Mouse (Mus musculus) lung, adult 2 months (tissue): Measurements from ENCODE around the gene 5730596B20Rik.

Experiments
- CTCF ChIP-seq: fragments of 200-500 bp; IDR thresholded peaks from 2 replicates; pipeline ENCODE4 v1.5.1; 2011; ENCODE audit warnings: mild to moderate bottlenecking, low read length, control low read depth; ENCODE audit not compliant: insufficient read depth
- POLR2A ChIP-seq: fragments of 200-500 bp; IDR thresholded peaks from 2 replicates; pipeline ENCODE4 v1.6.1; 2011; ENCODE audit warnings: low read depth, mild to moderate bottlenecking, control low read depth, low read length, borderline replicate concordance; ENCODE audit errors: extremely low read depth

GRCm38 (mm10) chr6:52184668-52185067 lies 7.4 kb downstream of the 5730596B20Rik start:
- TF ChIP-seq POLR2A (no peak), CTCF (no peak)
